Mouse (Mus musculus): ENCODE data around the gene AU022252. TPM values are rescaled to one million over a fixed set of nuclear protein-coding genes. Genes with fewer than 3 reads are reported as not detected.

Gene AU022252
- total and polyA plus RNA-seq, 2 experiments from 2014 or later: 7.5 to 15.5 TPM

GRCm38 (mm10) chr4:119247462-119248235 is 15.1 kb upstream of the AU022252 start:
- H3K27me3 ChIP-seq (ENCODE audit: control insufficient read depth, insufficient read depth, low read length): no peaks in the 10 kb centered on the region
- peak overlapping the region; percentile 47 for H3K27ac ChIP-seq (ENCODE audit: low read depth)
- peak; percentile 67 for ATAC-seq (ENCODE audit: insufficient read depth, low read depth)
- no peak overlapping the region for H3K9ac ChIP-seq (replicated peaks; ENCODE audit: low read depth, low read length)
- H3K36me3 ChIP-seq (replicated peaks; ENCODE audit: control insufficient read depth, insufficient read depth, low read length): peaks cover 11% of the 10 kb centered on the region; the same call in 1 of the 2 replicates
- TF ChIP-seq CTCF (IDR thresholded peaks at IDR 0.05; ENCODE audit: low read depth) (peak; percentile 91), EP300 (IDR thresholded peaks at IDR 0.05; ENCODE audit: low read depth) (no peak)
- 45% methylated on average over 13 of the region's 13 CpGs for WGBS
- H3K9me3 ChIP-seq (replicated peaks; ENCODE audit: control insufficient read depth, low read length): no peaks in the 10 kb centered on the region
- H3K4me3 ChIP-seq (ENCODE audit: low read depth, low read length): no peak overlapping the region
- no peak overlapping the region for H3K4me2 ChIP-seq (ENCODE audit: low read depth, low read length)
- peak; percentile 69 for DNase-seq (ENCODE audit: low spot score)
- H3K4me1 ChIP-seq (ENCODE audit: control insufficient read depth, insufficient read depth): peaks cover 8% of the 10 kb centered on the region; the same call in 1 of the 2 replicates

DNA sequence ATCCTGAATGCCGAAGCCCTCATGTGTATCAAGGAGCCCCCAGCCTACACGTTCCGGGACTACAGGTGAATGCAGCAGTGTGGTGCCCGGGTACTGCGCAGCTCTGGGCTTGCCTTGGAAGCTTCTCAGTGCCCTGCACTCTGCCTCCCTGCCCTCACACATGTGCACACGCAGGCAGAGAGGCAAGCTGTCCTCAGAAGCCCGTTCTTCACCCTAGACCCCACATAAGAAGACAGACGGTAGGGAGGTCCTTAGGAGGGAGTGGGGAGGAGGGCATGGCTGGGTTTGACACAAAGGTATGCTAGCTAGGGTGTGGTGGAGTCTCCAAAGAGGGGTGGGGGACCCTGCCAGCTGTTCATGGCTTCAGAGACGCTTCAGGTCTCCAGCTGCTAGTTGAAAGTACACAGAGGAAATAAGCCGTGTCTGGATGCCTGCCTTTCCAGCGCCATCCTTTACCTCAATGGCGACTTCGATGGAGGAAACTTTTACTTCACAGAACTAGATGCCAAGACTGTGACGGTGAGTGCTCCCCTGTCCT is 14.2 kb upstream of the AU022252 start:
- Histone ChIP-seq H3K4me3 (ENCODE audit: low read depth, low read length) (no peak overlapping the region), H3K9me3 (replicated peaks; ENCODE audit: control insufficient read depth, low read length) (no peaks in the 10 kb centered on the region), H3K27me3 (ENCODE audit: control insufficient read depth, insufficient read depth, low read length) (no peaks in the 10 kb centered on the region), H3K9ac (replicated peaks; ENCODE audit: low read depth, low read length) (no peak overlapping the region), H3K27ac (ENCODE audit: low read depth) (no peak overlapping the region), H3K36me3 (replicated peaks; ENCODE audit: control insufficient read depth, insufficient read depth, low read length) (peaks cover 19% of the 10 kb centered on the region; the same call in 1 of the 2 replicates), H3K4me2 (ENCODE audit: low read depth, low read length) (no peak overlapping the region), H3K4me1 (ENCODE audit: control insufficient read depth, insufficient read depth) (peaks cover 8% of the 10 kb centered on the region; the same call in 1 of the 2 replicates)
- no peak for TF ChIP-seq EP300 (IDR thresholded peaks at IDR 0.05; ENCODE audit: low read depth)
- no peak for TF ChIP-seq CTCF (IDR thresholded peaks at IDR 0.05; ENCODE audit: low read depth)
- 79% methylated on average over 14 of the region's 14 CpGs for WGBS
- ATAC-seq (ENCODE audit: insufficient read depth, low read depth) (no peak), DNase-seq (ENCODE audit: low spot score) (no peak)

- Histone ChIP-seq H3K9me3 (replicated peaks; ENCODE audit: control insufficient read depth, low read length) (no peaks in the 10 kb centered on the region), H3K4me1 (ENCODE audit: control insufficient read depth, insufficient read depth) (peaks cover 8% of the 10 kb centered on the region; the same call in 1 of the 2 replicates), H3K4me3 (ENCODE audit: low read depth, low read length) (no peak overlapping the region), H3K4me2 (ENCODE audit: low read depth, low read length) (no peak overlapping the region), H3K27me3 (ENCODE audit: control insufficient read depth, insufficient read depth, low read length) (no peaks in the 10 kb centered on the region), H3K27ac (ENCODE audit: low read depth) (0 out of 2 replicates have a peak overlapping the region, but pooled peaks have one; percentile 25), H3K36me3 (replicated peaks; ENCODE audit: control insufficient read depth, insufficient read depth, low read length) (peaks cover 24% of the 10 kb centered on the region; the same call in 1 of the 2 replicates), H3K9ac (replicated peaks; ENCODE audit: low read depth, low read length) (no peak overlapping the region)
- WGBS: 73% methylated on average over 9 of the region's 9 CpGs
- DNase-seq (ENCODE audit: low spot score): no peak
- ATAC-seq (ENCODE audit: insufficient read depth, low read depth): no peak
- TF ChIP-seq EP300 (IDR thresholded peaks at IDR 0.05; ENCODE audit: low read depth): no peak
- TF ChIP-seq CTCF (IDR thresholded peaks at IDR 0.05; ENCODE audit: low read depth): no peak
Measured at GRCm38 (mm10) chr4:119245961-119246360, 13.4 kb upstream of the AU022252 start.

GRCm38 (mm10) chr4:119245556-119245955 is 13.0 kb upstream of the AU022252 start:
- Histone ChIP-seq H3K4me3 (ENCODE audit: low read depth, low read length) (no peak overlapping the region), H3K9me3 (replicated peaks; ENCODE audit: control insufficient read depth, low read length) (no peaks in the 10 kb centered on the region), H3K27ac (ENCODE audit: low read depth) (0 out of 2 replicates have a peak overlapping the region, but pooled peaks have one; percentile 25), H3K27me3 (ENCODE audit: control insufficient read depth, insufficient read depth, low read length) (no peaks in the 10 kb centered on the region), H3K4me2 (ENCODE audit: low read depth, low read length) (no peak overlapping the region), H3K9ac (replicated peaks; ENCODE audit: low read depth, low read length) (no peak overlapping the region), H3K4me1 (ENCODE audit: control insufficient read depth, insufficient read depth) (peaks cover 8% of the 10 kb centered on the region; the same call in 1 of the 2 replicates), H3K36me3 (replicated peaks; ENCODE audit: control insufficient read depth, insufficient read depth, low read length) (peaks cover 27% of the 10 kb centered on the region; the same call in 1 of the 2 replicates)
- no peak for TF ChIP-seq CTCF (IDR thresholded peaks at IDR 0.05; ENCODE audit: low read depth)
- no peak for TF ChIP-seq EP300 (IDR thresholded peaks at IDR 0.05; ENCODE audit: low read depth)
- 20% methylated on average over 7 of the region's 7 CpGs for WGBS
- ATAC-seq (ENCODE audit: insufficient read depth, low read depth) (no peak), DNase-seq (ENCODE audit: low spot score) (peak; percentile 30)

DNA sequence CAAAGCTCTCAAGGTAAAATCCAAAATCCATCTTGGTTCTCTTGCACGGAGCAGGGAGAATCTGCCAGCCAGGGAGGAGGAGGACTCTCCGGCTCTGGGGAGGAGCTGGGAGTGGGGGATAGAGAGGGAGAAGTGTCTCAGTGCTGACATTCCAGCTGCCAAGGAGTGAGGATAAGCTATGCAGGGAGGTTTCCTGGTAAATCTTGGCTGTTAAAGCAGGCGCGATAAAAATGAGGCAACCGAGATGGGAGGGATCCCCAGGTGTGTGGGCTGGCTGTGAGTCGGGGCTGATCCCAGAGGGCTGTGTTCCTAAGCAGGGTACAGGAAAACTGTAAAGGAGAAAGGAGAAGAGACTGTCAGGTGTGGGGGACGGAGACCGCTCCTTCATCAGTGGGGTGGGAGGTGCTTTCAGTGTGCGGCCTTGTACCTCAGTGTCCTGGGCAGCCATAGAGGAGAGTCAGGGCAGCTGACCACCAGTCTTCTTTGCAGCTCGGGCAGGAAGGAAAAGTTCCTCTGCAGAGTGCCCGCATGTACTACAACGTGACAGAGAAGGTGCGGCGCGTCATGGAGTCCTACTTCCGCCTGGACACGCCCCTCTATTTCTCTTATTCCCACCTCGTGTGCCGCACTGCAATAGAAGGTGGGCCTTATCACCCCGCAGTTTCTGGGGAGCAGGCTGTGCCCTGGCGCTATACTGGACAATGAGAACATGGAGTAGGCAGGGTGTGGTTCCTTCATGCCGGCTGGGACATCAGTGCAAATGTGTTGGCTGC is 12.1 kb upstream of the AU022252 start:
- TF ChIP-seq EP300 (IDR thresholded peaks at IDR 0.05; ENCODE audit: low read depth) (no peak), CTCF (IDR thresholded peaks at IDR 0.05; ENCODE audit: low read depth) (no peak)

More for the DNA sequence above, 12.1 kb upstream of the AU022252 start:
- peaks cover 27% of the 10 kb centered on the region; the same call in 1 of the 2 replicates for H3K36me3 ChIP-seq (replicated peaks; ENCODE audit: control insufficient read depth, insufficient read depth, low read length)
- H3K4me1 ChIP-seq (ENCODE audit: control insufficient read depth, insufficient read depth): peaks cover 8% of the 10 kb centered on the region; the same call in 1 of the 2 replicates
- 67% methylated on average over 22 of the region's 22 CpGs for WGBS
- no peak overlapping the region for H3K9ac ChIP-seq (replicated peaks; ENCODE audit: low read depth, low read length)
- DNase-seq (ENCODE audit: low spot score) (no peak), ATAC-seq (ENCODE audit: insufficient read depth, low read depth) (no peak)
- no peak overlapping the region for H3K4me2 ChIP-seq (ENCODE audit: low read depth, low read length)
- H3K9me3 ChIP-seq (replicated peaks; ENCODE audit: control insufficient read depth, low read length): no peaks in the 10 kb centered on the region
- H3K27ac ChIP-seq (ENCODE audit: low read depth): no peak overlapping the region
- H3K4me3 ChIP-seq (ENCODE audit: low read depth, low read length): no peak overlapping the region
- no peaks in the 10 kb centered on the region for H3K27me3 ChIP-seq (ENCODE audit: control insufficient read depth, insufficient read depth, low read length)

Measured in heart, postnatal 0 days (tissue).